Mouse (Mus musculus) right cerebral cortex, postnatal 14 days (tissue): ENCODE measurements around the gene Ythdf1.
A peak's percentile ranks its signal among the peaks of the same experiment; 100 is the strongest.

ENCODE experiments used
- DNase-seq: peaks from one replicate; pipeline ENCODE4 v3.0.0; 2022

Gene Ythdf1

GRCm38 (mm10) chr2:180905556-180906221 lies 15.1 kb downstream of the Ythdf1 start:
- no peak for DNase-seq

GRCm38 (mm10) chr2:180904435-180905208 lies 16.1 kb downstream of the Ythdf1 start:
- peak; percentile 27 for DNase-seq

DNA sequence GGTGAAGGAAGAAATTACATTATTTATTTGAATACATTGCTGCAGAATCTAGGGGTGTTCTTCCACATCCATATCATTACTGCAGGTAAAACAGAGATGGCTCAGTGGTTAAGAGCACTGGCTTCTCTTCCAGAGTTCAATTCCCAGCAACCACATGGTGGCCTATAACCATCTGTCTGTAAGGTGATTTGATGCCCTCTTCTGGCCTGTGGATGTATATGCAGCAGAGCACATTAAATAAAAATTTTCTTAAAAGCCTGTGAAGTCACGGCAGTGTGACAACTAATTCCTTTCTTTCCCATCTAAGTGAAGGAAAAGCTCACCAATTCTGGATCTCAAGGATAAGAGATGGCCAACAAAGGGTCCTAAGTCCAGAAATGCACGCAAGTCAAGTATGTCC lies 18.7 kb downstream of the Ythdf1 start:
- DNase-seq, result no peak

- DNase-seq, result no peak
Measured at GRCm38 (mm10) chr2:180897857-180898256, 22.9 kb downstream of the Ythdf1 start.

GRCm38 (mm10) chr2:180896819-180897625 lies 23.7 kb downstream of the Ythdf1 start:
- DNase-seq, result no peak

GRCm38 (mm10) chr2:180895837-180896525 lies 24.8 kb downstream of the Ythdf1 start:
- DNase-seq, result no peak

GRCm38 (mm10) chr2:180895321-180895720 lies 25.4 kb downstream of the Ythdf1 start:
- DNase-seq, result no peak

GRCm38 (mm10) chr2:180894734-180895133 lies 26.0 kb downstream of the Ythdf1 start:
- DNase-seq, result peak; percentile 89

GRCm38 (mm10) chr2:180894029-180894623 lies 26.6 kb downstream of the Ythdf1 start:
- peak; percentile 61 for DNase-seq

GRCm38 (mm10) chr2:180893537-180894028 lies 27.2 kb downstream of the Ythdf1 start:
- DNase-seq, result peak; percentile 48

GRCm38 (mm10) chr2:180892841-180893521 lies 27.8 kb downstream of the Ythdf1 start:
- peak; percentile 96 for DNase-seq

GRCm38 (mm10) chr2:180891835-180892323 lies 28.9 kb downstream of the Ythdf1 start:
- no peak for DNase-seq

DNA sequence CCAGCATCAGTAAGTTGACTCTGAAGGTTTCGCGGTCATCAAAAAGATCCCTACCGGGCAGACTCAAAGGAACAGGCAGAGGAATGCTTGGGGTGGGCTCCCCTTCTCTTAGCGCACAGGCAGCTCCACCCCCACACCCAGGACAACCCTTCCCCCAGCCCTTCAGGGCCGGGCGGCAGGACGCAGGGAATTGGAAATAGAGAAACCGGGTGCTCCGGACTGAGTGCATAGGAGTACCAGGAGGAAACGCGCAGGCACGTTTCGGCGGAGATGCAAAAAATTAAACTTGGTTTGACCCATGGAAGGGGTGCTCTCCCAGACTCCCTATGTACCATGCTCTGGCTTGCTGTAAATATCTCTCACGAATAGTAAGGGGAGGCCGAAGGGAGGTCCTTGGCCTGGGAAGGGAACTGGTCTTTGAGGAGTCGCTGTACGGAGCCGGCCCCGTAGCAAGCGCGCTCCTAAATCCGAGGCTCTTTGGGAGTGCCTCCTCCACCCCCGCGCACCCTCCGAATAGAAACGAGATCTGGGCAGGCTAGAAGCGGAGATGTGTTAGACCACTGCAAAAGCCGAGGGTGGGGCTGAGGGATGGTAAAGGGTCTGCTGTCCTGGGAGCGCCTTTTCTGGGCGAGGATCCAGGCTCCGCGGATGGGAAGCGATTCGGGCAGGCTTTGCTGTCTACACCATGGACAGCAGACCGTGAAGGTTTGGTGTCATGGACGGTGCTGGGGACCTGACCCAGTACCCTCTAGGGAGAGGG lies 29.5 kb downstream of the Ythdf1 start:
- DNase-seq, result peak; percentile 82

DNA sequence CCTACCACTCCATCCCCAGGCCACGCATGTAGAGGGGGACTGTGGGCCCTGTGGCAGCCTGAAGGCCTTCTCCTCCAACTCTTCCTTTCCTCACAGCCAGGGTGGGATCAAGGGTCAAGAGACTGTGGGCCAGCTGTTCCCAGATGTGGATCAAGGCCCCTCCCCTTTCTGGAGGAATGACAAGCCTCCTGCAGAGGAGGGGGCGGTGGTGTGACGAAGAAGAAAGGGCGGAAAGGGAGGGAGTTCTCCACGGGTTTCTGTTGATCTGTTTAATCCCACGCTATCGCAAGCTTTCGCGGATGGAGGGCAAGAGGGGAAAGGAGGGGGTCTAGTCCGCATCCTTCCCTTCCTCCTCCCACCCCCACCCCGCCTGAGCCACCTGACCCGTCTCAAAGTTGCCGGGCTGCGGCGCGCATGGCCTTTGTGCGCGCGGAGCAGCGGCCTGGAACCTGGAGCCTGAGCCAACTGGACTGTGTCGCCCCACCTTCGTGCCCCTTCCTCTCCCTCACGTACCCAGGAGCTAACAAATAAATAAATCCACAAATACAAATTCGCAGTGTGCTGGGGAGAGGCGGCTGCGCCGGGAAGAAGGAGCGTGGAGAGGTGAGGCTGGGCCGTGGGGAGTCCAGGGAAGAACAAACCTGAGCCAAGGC lies 30.2 kb downstream of the Ythdf1 start:
- no peak for DNase-seq

DNA sequence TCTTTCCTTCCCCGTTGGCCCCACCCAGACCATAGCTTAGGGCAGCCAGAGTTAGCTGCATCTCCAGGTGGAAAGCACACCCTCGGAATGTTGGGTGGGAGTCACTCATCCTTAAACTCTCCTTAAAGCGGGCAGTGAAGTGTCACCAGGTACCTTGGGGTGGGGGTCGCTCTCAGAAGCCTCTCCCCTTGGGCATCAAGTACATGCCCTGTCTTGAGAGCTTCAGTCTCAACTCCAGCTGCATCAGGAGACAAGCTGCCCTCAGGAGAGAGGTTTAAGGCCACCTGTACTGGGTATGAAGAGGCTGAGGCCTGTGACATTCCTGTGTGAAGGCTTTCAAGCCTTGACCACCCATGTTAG lies 30.8 kb downstream of the Ythdf1 start:
- no peak for DNase-seq

- no peak for DNase-seq
Measured at GRCm38 (mm10) chr2:180889271-180889920, 31.4 kb downstream of the Ythdf1 start.

DNA sequence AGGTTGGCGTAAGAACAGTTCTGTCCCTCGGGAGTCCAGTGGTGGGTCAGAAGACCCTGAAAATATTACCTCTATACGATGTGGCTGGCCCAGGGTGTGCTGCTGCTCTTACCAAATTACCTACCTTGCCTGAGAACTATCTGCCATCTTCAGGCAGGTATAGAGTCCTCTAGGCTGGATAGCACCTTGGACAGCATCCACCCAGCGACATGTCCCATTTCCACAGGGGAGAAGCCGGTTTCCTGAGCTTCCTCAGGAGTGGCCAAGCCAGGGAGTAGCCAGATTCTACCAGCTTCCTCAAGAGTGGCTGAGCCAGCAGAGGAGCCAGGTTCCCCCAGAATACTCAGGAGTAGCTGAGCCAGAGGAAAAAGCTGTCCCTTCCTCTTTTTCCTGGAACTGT lies 35.5 kb downstream of the Ythdf1 start:
- peak; percentile 3 for DNase-seq

GRCm38 (mm10) chr2:180881281-180881680 lies 39.5 kb downstream of the Ythdf1 start:
- DNase-seq, result peak; percentile 2

- DNase-seq, result peak; percentile 76
Measured at GRCm38 (mm10) chr2:180879365-180880067, 41.2 kb downstream of the Ythdf1 start.
